Mouse (Mus musculus) spleen, adult 10 weeks (tissue): ENCODE results near the gene Trrap. TPM values are rescaled to one million over a fixed set of nuclear protein-coding genes. Genes with fewer than 3 reads are reported as not detected.

Experiments
- polyA plus RNA-seq: library from polyadenylated mRNA; stranded (reverse); fragments of 350-450 nt; fragmentation: Illumina TruSeq; extraction: RNeasy Lipid Tissue Mini Kit (QIAGEN cat#74804); gene quantifications from one replicate; pipeline ENCODE4 v1.2.3, GENCODE M21; 2015; ENCODE audit warnings: low replicate concordance; ENCODE audit not compliant: insufficient read depth

The Trrap gene
- polyA plus RNA-seq: 44.4 TPM

DNA sequence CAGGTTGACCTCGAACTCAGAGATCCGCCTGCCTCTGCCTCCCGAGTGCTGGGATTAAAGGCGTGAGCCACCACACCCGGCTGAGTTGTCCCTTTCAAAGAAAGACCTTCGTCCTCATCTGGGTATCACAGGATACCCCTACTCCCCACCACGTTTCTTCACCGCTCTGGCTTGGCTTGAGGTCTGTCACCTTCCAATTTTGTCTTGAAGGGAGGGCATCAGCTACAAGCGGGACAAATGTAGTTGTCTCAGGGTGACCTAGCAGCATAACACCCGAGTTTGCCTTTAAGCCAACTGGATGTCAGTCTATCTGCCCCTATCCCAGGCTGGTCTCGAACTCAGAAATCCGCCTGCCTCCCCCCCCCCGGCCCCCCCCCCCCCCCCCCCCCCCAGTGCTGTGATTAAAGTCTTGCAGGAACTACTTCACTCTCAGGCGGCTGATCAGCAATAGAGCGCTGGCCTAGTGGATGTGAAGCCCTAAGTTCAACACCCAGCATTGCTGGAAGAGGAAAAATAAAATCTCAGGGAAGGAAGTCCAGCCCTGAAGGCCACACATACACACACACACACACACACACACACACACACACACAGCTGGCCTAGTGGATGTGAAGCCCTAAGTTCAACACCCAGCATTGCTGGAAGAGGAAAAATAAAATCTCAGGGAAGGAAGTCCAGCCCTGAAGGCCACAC lies at the start of gene Trrap:
Trrap (plus strand) TSS at position 627 of the 693 bp plus-strand sequence.

DNA sequence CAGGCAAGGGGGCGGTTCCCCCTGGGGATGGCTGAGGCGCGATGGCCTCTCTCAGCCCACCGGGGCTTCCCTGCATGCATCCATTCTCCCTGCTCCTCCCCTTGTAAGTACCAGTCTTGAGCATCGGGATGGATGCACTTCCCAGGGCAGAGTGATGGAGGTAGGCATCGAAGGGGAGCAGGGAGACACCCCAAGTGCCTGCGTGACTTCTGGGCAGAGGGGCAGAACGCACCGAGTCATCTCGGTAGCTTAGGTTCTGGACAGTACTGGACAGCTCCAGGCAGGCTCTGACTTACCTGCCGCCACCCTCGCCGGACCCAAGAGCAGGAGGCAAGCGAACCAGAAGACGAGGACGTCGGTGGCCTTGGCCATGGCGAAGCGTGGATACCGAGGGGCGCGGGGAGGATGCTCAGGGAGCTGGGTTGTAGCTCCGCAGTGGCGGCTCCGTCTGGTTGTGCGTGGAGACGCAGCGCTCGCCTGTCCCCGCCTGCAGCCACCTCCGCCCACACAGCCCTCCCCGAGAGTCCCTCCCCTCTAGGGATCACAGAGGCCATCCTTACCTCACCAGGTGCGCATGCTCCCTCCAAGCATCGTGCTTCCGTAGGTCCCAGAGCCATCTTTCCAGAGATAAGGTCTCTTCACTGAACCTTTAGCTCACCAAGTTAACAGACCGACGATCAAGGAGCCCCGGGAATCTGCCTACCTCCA lies 6.2 kb upstream of the Trrap start, which contains the start of gene Tmem130:
Tmem130 (minus strand) TSS at position 658 of the 708 bp plus-strand sequence.

Other genes with a start within 250 kb of the Trrap start
- gene Nptx2, start 221.8 kb upstream of the Trrap start, polyA plus RNA-seq: 0.11 TPM
- gene Tmem130, start 5.9 kb upstream of the Trrap start, polyA plus RNA-seq: not detected
- gene Smurf1, start 198.1 kb downstream of the Trrap start, polyA plus RNA-seq: 19.4 TPM